Mouse (Mus musculus): ENCODE measurements at regions not wholly inside any gene's neighbourhood (a gene's known extent, or its start where the extent isn't known, plus 50 kb on each side); places are given as distances from the start of the nearest gene placed in this dataset.

DNA sequence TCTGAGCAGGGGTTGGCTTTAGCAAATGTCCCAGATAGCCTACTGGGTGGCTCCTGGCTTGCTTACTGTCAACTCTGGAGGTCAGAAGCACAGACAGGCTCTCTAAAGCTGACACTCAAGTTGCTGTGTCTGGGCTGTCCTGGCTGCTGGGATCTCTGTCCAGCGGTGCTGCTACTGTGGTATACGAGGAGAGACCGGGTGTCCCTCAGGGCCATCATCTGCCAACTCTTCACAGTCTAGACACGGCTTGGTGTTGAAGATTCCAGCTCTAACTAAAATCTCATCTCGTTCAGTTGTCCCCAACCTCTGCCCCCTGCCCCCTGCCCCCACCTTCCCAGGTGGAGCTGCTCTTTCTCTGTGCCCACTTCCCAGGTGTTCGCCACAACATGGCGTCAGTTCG lies 577.1 kb upstream of the Gm19410 start:
- no peak for DNase-seq (ENCODE audit: low spot score)

DNA sequence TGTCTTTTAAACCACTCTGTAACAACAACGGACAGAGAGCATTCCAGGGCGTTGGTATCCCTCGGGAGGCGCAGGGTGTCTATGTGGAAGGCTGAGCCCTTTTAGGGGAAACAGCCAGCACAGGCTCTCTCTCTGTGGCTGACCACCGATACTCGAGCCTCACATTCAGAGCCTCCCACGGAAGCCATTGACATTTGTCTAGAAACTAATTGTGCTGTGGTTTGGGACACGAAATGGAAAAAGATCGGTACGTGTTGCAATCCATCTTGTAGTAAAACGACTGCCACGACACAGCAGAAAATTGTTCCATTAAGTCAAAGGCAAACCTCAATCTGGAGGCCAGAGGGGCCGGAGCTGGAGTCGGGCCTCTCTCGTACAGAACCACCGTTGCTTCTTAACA lies 575.9 kb upstream of the Gm19410 start:
- DNase-seq (ENCODE audit: low spot score): no peak

DNA sequence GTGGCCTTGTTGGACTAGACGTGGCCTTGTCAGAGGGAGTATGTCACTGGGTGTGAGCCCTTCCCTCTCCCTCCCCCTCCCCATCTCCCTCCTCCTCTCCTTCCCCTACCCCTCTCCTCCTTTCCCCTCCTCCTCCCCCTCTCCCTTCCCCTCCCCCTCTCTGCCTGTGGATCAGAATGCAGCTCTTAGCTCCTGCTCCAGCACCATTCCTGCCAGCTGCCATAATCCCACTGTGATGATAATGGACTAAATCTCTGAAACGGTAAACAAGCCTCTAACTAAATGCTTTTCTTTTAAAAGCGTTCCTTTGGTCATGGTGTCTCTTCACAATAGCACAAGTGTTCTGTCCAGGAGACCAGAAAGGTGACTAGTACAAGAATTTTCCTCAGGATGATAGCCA lies 573.1 kb upstream of the Gm19410 start:
- DNase-seq (ENCODE audit: low spot score): no peak

DNA sequence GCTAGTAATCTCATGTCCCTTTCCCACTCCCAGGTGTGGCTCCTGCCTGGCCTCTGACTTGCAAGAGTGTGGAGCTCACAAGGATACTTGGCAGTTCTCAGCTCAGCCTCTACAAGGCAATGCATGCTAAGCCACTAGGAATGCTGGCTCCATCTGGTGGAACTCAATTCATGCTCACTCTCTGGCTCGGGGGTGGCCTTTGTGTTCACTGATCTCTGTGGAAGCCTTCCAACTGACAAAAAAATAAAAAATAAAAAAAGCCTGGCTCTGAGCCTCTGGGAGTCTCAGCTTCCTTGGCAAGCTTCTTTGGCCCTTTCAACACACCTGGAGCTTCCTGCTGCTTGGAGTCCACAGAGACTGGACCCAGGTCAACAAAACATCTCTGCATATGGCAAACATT lies 571.8 kb upstream of the Gm19410 start:
- no peak for DNase-seq (ENCODE audit: low spot score)

DNA sequence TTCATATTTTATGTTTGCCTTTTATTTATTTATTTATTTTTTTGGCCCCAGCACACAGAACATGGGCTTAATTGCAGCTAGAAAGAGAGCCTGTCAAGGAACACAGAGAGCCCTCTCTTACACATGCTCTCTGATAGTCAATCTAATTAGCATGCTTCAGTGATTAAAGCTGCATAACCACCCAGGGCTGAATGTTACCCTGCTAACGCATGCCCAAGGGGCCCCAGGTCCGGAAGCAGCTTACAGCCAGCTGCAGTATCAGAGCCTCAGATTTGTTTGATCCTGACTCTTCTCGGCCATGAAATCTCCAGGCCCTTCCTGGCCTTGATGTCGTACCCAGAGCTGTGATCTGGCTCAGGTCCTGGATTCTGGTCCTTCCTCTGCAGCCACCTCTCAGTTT lies 569.4 kb upstream of the Gm19410 start:
- no peak for DNase-seq (ENCODE audit: low spot score)

DNA sequence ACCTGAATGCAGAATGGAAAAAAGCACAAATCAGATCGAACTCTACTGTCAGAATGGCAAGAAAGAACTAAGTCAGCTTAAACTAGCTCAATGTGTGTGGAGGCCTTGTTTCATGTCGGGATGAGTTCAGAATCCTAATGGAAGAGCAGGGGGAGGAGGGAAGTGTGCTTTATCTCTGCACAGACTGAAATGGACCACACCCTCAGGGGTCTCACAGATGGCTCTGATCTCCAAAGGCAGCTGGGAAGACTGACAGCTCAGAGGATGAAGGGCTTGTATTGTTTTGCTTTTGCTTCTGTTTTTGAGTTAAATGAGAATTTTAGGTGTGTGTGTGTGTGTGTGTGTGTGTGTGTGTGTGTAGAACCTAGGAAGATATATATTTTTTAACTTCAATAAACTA lies 566.8 kb upstream of the Gm19410 start:
- no peak for DNase-seq (ENCODE audit: low spot score)

DNA sequence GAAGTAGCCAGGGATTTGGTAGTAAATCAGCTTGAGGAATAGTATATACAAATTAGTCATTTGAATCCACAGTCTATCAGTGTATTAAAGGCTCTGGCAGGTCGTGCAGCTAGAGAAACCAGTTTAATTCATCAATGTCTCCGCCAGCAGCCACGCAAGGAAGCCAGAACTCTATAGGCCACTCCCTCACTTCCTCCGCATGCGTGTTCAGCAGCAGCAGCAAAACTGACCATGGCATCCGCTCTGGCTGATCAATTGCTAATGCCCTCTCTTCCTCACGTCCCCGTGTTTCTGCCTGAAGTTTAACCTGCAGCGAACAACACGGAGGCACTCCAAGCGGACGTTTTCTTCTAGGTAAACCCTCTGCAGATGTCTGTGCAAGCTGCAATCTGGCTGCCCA lies 564.2 kb upstream of the Gm19410 start:
- DNase-seq (ENCODE audit: low spot score): no peak

DNA sequence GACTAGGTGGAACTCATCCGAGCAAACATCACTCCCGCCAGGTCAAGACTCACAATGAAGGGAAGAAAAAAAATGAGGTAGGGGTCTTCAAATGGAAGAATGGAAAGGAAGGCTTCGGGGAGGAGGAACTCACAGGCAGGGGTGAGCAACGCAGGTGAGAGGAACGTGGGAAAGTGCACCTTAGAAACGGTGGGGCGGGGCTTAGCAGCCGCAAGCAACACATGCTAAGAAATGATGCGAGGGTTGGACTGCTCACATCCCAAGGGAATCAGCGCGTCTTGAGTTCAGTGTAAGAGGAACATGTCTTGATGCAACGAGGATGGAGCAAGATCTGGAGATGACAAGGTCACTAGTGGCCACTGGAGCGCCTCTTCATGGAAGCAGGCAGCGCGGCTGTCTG lies 560.6 kb upstream of the Gm19410 start:
- no peak for DNase-seq (ENCODE audit: low spot score)

DNA sequence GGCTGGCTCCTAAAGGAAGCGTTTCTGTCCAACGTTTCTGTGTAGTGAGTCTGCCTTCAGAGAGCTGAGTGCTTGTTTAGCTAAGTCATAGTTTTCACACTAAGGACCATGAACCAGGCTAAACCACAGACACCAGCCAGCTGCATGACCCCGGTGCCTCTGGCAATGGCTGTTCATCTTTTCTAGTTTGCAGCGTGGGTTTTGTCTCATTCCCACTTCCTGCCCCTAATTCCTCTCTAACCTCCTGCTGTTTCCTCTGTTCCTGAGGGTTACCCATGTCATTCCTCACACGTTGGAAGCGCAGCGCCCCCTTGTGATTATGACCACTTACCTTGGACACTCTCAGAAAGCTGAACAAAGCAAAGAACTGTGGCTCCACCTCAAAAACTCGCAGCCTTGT lies 560.1 kb upstream of the Gm19410 start:
- no peak for DNase-seq (ENCODE audit: low spot score)

DNA sequence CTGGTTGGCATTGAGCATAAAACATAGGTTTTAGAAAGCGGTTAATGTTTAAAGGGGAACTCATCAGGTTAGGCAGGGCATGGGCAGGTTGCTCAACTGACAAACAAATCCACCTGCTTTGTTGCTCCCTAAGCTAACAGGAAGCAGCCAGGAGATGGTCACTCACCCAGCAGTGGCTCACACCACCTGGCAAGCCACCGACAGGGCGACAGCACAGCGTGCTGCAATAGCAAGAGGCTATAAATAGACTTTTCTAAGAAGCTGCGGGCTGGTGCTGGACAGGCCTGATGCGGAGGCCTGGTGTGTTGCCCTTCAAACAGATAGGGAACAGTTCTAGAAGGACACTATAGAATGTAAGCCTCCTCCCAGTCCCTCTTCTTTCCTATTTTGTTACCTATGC lies 559.3 kb upstream of the Gm19410 start:
- DNase-seq (ENCODE audit: low spot score): no peak

DNA sequence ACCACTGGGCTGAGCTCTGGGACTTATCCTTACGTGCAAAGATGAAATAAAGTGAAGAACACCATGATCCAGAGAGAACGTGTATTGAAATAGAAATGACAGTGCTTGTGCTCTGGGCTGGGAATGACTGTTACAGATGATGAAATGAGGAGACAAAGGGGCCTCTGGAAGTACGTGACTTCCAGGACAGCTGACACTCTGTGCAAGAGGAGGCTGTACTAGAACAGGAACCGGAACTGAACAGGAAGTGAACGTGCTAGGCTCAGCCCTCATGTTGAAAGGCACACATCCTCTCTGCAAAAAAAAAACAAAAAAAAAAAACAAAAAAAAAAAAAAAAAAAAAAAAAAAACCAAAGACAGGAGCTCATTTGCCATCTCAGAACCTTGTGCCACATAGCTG lies 557.2 kb upstream of the Gm19410 start:
- no peak for DNase-seq (ENCODE audit: low spot score)

DNA sequence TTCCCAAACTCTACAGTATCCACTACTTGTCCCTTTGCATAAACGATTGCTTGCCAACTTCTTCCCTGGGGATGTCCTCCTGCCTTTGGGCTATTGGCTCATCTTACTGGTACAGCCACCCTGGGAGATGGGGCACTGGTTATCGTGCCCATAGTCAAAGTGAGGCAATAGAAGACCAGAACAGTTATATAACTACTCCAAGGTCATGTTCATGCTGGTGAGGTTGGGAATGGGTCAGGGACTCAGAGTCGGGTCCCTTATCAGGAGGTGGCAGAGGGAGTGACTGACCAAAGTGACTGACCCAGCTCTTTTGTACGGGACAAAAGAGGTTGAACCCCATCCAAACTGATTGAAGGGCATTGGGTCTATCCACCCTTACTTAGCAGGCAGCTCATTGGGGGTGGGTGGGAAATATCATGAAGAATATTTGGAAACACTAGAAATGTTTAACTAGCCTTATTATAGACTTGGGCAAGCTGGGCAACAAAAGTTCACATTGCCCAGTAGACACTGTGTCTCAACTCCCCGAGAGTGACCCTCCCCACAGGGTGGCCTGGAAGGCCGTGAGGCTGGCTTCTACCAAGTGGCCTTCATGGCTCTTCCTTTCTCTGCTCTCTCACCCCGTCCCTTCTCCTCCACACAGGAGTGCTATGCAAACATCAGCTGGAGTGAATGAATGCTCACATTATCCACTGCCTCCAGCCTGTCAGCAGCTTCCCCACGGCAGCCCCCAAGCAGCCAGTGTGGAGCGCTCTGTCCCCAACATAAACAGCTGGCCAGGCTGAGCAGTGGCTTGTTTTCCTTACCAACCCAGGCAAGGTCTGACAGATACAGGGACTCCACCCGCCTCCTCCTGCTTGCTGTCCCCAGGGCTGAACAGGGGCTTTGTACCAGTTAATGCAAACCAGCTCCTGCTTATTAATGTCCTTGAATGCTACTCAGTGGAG lies 553.8 kb upstream of the Gm19410 start:
- no peak for DNase-seq (ENCODE audit: low spot score)

DNA sequence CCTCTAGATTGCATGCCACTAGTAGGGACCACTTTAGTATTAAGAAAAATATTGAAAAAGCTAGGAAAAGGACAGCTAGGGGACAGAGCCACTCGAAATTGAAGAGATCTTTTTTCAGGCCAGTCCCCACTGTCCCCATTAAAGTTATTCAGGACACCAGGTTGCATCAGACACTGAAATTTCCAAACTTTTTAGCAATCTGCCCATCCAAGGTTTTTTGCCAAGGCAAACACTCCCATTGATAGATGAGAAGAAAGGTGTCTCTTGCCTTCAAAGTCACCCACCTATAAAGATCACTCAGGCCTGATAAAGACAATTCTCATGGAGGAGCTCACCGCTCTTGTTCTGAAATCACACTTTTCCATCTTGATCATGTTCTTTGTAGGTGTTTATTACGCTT lies 552.1 kb upstream of the Gm19410 start:
- no peak for DNase-seq (ENCODE audit: low spot score)

DNA sequence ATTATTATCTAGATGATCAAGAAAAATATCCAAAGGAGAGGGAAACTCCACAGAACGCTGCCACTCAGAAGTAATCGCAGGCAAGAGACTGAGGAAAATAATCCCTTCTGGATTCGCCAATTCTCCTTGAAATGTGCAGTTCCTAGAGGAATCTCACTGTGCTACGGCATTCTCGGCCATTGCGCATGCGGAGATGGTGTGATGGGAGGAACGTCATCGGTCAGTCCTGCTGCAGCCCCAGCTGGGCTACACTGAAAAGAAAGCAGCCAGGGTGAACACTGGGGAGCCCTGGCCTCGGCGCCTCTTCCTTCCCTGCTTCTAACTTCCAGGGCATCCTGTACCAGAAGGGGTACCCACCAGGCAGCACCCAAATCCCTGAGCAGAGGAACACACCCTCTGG lies 548.0 kb upstream of the Gm19410 start:
- DNase-seq (ENCODE audit: low spot score): no peak

DNA sequence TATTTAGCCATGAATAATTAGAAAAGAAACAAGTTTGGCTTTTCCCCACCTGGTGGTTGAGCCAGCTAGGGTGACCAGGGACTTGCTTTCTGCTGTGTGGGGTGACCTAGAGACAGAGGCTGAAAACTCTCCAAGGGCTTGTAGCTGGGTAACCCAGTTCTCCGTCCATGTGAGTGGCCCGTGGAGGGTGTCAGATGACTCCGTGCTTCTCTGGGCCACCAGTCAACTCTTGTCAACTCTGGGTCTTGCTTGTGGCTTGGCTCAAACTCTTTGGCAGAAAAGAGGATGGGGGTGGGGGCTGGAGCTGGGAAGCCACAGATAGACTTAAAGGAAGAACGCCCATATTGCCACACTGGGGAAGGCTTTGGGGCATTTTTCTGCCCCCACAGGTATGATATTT lies 547.3 kb upstream of the Gm19410 start:
- DNase-seq (ENCODE audit: low spot score): no peak

DNA sequence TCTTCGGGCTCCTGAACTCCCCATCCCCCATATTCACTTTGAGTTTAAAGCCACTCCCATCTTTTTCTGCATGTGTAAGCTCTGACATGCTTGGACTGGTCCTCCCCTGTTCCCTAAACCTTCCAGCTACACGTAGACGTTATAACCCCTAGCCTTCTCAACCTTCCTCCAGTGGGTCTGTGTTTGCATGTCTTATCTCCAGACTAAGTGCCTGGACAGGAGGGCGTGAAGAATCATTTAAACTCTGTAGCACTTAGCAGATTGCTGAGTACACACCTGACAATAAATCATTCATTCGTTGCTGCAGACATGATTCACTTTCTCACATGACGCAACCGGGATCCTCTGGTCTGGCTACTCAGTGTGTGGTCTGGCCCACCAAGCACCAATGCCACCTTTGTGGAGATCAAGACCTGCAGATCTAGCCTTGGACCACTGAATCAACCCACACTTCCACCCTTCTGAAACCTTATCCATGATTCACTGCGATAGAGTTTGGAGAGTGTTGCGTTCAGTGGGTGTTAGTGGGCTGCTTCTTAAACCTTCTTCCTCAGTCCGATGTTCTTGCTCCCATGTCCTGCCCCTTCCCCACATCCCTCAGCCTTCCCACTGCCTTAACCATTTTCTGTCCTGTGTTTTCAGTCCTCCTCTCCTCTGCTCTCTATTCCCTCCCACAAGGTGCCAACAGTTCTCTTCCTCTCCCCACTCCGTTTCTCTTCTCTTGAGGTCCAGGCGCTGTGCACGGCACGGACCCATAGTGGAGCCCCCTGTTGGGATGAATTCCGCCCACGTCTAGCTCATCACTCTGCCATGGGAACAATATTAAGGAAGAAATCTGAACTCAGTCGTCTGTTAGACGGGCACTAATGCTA lies 541.3 kb upstream of the Gm19410 start:
- DNase-seq (ENCODE audit: low spot score): no peak

DNA sequence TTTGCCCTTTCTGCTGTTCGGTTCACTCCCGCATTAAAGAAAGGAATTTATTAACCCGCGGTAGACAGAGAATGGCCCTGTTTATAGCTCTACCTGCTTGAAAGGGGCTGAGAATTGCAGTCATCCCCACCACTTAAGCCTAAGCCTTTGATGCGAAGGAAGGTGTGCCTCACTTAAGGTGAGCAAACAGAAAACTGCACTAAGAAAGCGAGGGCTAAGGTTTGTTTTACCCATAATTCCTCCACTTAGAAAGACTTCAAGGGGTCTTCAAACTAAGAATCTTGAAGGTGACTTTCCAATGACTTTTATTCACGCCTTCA lies 540.7 kb upstream of the Gm19410 start:
- DNase-seq (ENCODE audit: low spot score): no peak

DNA sequence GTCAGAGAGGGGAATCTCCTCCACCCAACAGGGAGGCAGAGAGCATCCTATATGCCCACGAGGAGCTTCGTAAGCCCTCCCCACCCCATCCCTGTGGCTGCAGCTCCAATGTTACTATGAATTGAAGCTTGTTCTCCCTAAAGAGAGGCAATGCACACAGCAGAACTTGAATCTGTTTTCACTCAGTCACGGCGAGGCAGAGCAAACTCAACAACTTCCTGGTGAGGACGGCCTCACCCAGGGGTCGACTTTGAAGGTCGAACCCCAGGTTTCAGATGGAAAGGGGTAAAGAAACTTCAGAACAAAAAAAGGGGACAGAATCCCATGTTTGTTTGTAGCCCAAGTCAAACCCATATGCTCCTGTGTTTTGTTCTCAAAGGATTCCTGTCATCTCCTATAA lies 538.5 kb upstream of the Gm19410 start:
- no peak for DNase-seq (ENCODE audit: low spot score)

DNA sequence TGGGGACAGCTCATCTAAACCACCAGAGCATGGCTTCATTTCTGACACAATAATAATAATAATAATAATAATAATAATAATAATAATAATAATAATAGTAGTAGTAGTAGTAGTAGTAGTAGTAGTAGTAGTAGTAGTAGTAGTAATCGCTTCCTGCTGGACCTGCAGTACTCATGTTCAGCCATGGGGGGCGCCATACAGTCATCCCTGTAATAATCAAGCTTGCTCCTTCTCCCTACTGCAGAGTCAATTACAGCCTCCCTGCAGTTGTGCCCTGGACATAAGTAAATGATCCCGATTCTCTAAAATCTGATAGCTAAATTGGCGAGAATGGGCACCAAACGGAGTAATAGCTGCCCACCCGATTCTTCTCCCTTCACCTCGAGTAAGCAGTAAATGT lies 537.1 kb upstream of the Gm19410 start:
- DNase-seq (ENCODE audit: low spot score): no peak

DNA sequence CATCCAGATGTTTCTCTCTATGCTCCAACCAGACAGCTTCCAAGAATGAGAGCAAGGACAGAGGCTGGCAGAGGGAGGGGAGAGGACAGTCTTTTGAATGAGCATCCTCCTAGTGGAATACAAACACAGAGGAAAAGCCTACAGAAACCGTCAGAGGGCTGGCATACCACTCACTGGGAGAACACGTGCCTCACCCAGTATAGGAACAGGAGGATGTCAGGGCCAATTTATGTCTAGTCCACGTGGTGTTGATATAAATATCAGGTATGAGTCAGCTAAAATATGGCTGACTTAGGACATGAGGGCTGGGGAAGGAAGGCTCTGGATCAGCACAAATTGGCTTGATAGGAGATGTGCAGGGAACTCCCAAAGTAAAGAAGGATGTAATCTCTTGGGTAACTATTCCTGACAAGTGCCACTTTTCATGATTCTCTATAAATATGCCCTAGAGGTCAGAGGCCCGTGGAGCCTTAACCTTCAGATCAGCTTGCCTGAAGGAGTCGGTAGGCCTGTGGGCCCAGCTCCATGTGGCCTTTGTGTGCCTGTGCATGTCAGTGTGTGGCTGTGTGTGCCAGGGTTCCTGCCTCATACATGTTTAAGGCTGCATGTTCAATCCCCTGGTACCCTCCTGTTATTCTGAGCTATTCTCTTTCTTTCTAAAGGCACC lies 531.9 kb upstream of the Gm19410 start:
- no peak for DNase-seq (ENCODE audit: low spot score)

DNA sequence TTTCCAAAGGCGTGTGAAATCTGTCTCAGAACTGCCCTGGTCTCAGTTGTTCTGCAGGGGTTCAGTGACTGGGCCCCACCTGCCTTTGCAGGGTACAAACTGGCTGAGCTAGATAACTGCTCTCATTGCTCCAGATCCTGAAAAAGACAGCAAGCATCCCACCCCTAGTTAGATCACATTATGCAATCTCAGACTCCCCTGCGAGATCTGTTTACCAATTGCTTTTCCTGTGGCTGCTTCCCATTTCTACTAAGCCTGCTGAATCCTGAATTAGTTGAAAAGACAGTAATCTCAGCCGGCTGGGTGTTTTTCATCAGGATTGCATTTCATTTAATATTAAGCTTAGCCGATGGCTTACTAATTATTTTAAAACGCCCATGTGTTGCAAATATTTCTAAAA lies 531.2 kb upstream of the Gm19410 start:
- no peak for DNase-seq (ENCODE audit: low spot score)

DNA sequence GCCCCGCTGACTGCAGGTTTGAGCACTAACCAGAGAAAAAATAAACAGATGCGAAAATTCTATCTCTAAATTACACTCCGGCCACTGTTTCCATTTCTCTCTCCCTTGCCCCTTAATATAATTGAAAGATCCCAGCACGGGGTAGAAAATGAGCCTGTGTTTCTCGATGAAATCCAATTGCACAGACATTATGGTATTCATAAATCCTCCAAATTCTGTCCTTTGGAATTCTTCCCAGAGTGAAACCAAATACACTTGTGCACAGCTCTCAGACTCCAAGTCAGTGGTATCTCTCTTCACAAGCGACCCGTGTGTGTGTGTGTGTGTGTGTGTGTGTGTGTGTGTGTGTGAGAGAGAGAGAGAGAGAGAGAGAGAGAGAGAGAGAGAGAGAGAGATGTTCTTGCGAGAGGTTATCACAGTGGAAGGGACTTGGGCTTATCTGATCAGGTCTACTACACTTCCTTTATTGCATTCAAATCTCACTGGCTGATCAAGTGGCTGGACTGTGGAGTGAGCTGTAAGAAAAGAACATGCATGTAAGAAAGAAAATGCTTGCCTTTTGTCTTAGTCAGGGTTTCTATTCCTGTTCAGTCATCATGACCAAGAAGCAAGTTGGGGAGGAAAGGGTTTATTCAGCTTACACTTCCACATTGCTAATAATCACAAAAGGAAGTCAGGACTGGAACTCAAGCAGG lies 529.6 kb upstream of the Gm19410 start:
- no peak for DNase-seq (ENCODE audit: low spot score)

All from ovary, postnatal 10 days (tissue).